Mouse (Mus musculus) heart, postnatal 0 days (tissue): ENCODE results near the gene Xrcc3.

Source experiments
- CTCF ChIP-seq: IDR thresholded peaks from 2 replicates; pipeline ENCODE4 v1.5.1; 2016; ENCODE audit warnings: antibody characterized with exemption, control low read depth, low read depth
- EP300 ChIP-seq: IDR thresholded peaks from 2 replicates; pipeline ENCODE4 v1.6.1; 2016; ENCODE audit warnings: antibody characterized with exemption, low read depth

DNA sequence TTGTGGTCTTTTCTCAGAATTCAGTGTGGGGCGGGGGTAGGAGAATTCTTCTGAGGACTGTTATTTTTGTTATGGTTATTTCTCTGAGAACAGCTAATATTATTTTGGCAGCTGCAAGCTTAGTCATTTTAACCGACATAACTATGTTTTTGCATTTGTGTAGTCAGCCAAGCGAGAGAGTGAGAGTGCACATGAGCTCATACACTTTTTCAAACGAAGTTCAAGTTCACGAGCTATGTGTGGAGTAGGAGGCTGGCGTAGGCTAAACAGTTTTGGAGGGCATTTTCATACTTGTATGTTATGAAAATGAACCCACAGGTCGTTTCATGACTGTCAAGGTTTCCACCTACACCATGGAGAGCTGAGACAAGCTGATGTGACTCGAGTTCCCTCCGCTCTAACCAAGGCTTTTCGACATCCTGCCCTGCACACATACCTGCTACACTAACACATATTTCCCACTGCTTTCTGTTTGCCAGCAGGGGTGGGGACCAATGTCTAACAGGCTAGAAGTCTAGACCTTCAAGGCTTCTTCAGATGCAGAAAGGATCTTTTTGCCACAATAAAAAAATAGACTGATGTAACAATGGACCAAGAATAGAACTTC lies 45.2 kb downstream of the Xrcc3 start:
- TF ChIP-seq CTCF (no peak), EP300 (no peak)
